Mouse (Mus musculus) cortical plate, adult 2 months (tissue): ENCODE measurements around the gene Vmp1. TPM values are rescaled to one million over a fixed set of nuclear protein-coding genes. Genes with fewer than 3 reads are reported as not detected.

Experiments used
- H3K27ac ChIP-seq: fragments of 200-500 bp; 2 replicates; pipeline ENCODE4 v1.5.1; 2012; ENCODE audit warnings: low read length, control low read depth, inconsistent platforms; ENCODE audit not compliant: insufficient read depth
- H3K4me1 ChIP-seq: fragments of 200-500 bp; 2 replicates; pipeline ENCODE4 v1.6.1; 2011; ENCODE audit warnings: low read length; ENCODE audit not compliant: control insufficient read depth, insufficient read depth
- H3K4me3 ChIP-seq: fragments of 200-500 bp; 2 replicates; pipeline ENCODE4 v1.5.1; 2011; ENCODE audit warnings: mild to moderate bottlenecking, low read length, control low read depth; ENCODE audit not compliant: insufficient read depth
- CTCF ChIP-seq: fragments of 200-500 bp; IDR thresholded peaks from 2 replicates; pipeline ENCODE4 v1.5.1; 2011; ENCODE audit warnings: mild to moderate bottlenecking, control low read depth, low read length; ENCODE audit not compliant: insufficient read depth; ENCODE audit errors: extremely low read depth
- POLR2A ChIP-seq: fragments of 200-500 bp; IDR thresholded peaks from 2 replicates; pipeline ENCODE4 v1.6.1; 2011; ENCODE audit warnings: mild to moderate bottlenecking, low read length, control low read depth; ENCODE audit not compliant: insufficient read depth; ENCODE audit errors: extremely low read depth
- polyA plus RNA-seq: library from polyadenylated mRNA; depleted of rRNA; stranded (reverse); fragments of >200 nt; gene quantifications from 2 replicates; pipeline ENCODE4 v1.2.3, GENCODE M21; 2012

The Vmp1 gene
- polyA plus RNA-seq, 1 experiment, result 131 TPM

DNA sequence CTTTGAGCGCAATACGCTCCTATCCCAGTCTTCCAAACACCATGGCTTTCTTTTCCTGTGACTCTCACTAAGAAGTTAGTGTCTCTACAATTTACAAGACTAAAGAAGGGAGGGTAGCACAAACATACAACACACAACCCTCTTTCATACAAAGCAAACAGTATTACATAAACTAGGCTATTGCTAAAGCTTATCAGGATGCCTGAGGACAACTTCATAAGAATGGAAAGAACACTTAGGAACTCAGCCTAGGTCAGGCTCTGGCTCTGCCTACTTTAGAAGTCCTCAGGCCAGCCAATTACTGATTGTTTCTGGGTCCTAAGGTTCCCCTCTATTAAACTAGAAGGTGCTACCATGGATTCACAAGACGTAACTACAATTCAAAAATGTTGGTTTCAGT is 2.9 kb downstream of the Vmp1 start:
- Histone ChIP-seq H3K27ac (no peak overlapping the region), H3K4me3 (no peak overlapping the region), H3K4me1 (peaks cover 5% of the 10 kb centered on the region)
- TF ChIP-seq POLR2A, result no peak
- no peak for TF ChIP-seq CTCF

DNA sequence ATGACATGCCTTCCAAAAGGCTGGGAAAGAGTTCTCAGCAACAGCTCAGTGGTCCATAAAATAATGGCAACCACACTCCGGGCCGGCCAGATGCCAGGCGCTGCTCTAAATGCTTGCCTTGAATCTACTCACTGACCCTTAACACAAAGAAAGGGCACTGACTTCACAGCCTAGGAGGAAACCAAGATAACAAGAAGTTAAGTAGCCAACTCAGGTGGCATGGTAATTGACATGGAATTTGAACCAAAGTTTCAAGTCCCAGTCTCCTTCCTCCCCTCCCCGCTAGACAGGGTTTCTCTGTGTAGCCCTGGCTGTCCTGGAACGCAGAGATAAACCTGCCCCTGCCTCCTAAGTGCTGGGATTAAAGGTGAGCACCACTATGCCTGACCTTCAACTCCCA is 4.7 kb downstream of the Vmp1 start:
- peaks cover 4% of the 10 kb centered on the region; the same call in 1 of the 2 replicates for H3K4me1 ChIP-seq
- H3K27ac ChIP-seq, result no peak overlapping the region
- no peak overlapping the region for H3K4me3 ChIP-seq
- TF ChIP-seq CTCF, result no peak
- TF ChIP-seq POLR2A, result no peak

DNA sequence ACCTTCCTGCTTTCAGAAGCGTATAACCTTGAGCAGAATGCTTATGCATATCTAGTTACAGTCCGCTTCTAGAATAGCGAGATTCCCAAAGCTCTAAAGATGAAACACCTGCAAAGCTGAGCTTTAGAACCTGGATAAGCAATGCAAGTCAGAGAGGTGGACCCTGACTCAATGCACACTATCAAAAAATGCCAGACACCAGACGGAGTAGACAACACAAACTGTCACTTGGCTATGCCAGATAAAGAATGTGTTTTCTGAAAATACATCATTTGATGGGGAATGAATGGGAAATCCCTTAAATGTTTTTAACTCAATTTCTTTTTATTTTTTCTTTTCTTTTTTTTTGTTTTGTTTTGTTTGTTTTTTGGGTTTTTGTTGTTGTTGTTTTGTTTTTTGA is 8.1 kb downstream of the Vmp1 start:
- Histone ChIP-seq H3K4me1 (peaks cover 13% of the 10 kb centered on the region), H3K27ac (no peak overlapping the region), H3K4me3 (no peak overlapping the region)
- no peak for TF ChIP-seq POLR2A
- TF ChIP-seq CTCF, result no peak

DNA sequence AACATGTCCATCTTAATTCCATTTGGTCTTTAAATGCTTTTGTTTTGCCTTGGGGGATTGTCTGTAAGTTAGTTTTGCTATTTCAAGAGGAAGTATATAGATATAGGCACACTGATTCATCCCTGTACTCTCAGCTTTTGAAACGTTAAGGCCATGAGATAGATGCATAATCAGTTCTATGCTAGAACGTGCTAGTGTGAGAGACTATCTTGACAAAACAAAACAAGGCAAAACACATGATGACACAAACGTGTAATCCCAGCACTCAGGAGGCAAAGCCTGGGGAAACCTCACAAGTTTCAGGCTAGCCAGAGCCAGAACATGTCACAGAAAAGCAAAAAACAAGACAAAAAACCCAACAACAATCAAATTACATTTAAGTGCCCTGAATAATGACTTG is 10.9 kb downstream of the Vmp1 start:
- TF ChIP-seq CTCF (no peak), POLR2A (no peak)
- peaks cover 13% of the 10 kb centered on the region for H3K4me1 ChIP-seq
- no peak overlapping the region for H3K4me3 ChIP-seq
- H3K27ac ChIP-seq, result no peak overlapping the region

DNA sequence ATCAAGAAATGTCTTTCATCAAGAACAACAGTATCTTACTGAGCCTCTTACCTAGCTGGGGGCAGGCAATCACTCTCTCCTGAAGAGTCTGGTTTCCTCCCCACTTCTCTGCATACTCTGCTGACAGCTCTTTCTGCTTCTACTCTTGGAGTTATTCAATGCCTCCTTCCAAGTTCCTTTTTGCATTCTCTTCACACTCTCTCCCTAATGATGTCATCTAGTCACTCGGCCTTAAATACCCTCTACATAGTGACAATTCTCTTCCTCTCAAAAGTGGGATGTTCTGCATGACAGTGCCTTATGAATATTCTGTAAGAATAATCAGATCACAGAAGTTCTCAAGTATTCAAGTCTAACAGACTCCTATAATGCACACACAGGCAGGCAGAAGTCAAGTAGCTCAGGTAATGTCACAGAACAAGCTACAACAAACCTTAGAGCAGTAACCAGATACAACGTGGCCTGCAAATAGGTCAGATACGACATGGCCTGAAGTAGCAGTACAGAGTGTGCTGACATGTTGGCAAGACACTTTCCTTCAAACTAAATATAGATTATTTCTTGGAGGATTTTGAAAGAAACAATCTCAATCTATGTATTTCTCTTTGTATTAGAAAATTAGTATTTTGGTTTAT is 12.5 kb downstream of the Vmp1 start:
- H3K4me3 ChIP-seq, result no peak overlapping the region
- TF ChIP-seq POLR2A (no peak), CTCF (no peak)
- H3K4me1 ChIP-seq, result peaks cover 13% of the 10 kb centered on the region
- H3K27ac ChIP-seq, result peak overlapping the region; percentile 83

DNA sequence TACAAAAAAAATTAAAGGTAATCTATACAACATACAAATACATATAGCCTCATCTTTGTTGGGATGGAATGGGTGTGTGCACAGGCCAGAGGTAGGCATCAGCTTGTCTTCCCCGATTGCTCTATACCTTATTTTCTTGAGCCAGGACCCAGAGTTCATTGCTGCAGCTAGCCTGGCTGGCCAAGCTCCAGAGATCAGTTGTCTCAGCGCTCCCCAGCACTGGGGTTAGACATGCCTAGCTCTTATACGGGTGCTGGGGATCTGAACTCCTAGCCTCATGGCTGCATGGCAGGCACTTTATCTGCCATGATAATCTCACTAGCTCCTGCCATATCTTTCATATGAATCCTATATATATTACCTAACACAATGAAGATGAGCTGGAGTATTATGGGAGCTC is 15.5 kb downstream of the Vmp1 start:
- TF ChIP-seq CTCF (no peak), POLR2A (no peak)
- peaks cover 10% of the 10 kb centered on the region for H3K4me1 ChIP-seq
- no peak overlapping the region for H3K27ac ChIP-seq
- no peak overlapping the region for H3K4me3 ChIP-seq

DNA sequence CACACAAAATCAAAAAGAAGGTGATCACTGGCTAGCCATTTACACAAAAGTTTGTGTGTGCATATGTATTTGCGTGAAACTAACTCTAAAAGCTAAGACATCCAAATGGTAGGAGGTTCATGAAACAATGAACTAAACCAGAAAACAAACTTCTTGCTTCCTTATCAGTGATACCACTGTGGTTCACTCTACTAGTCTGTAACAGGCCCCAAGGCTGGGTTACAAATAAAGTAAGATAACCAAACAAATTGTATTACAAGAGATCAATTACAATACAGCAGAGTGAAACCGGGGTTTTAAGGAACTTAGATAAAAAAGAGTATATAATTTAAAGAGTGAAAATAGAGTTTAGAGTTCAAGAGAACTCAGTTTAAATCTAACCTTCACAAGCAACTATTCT is 16.1 kb downstream of the Vmp1 start:
- H3K4me1 ChIP-seq, result peaks cover 7% of the 10 kb centered on the region
- no peak overlapping the region for H3K4me3 ChIP-seq
- TF ChIP-seq POLR2A (no peak), CTCF (no peak)
- no peak overlapping the region for H3K27ac ChIP-seq

DNA sequence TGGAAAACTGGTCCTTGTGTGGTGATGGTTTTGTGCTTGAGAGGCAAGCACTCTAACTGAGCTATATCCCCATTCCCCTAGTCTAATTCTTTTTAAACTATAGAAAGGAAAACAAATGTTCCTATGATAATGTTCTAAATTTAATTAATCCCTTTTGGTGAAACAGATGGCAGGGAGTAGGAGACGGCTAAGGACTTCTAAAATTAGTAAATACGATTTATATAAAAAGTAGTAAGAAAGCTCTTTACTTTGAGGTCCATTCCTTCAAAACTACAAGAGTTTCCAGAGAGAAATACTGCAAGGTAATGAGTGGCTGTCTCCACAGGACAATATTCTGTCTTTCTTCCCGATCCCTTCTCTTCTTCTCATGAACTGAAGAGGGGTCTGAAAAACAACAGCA is 19.2 kb downstream of the Vmp1 start:
- H3K4me3 ChIP-seq, result no peak overlapping the region
- H3K27ac ChIP-seq, result 0 out of 2 replicates have a peak overlapping the region, but pooled peaks have one; percentile 45
- TF ChIP-seq CTCF (no peak), POLR2A (no peak)
- peaks cover 2% of the 10 kb centered on the region for H3K4me1 ChIP-seq

DNA sequence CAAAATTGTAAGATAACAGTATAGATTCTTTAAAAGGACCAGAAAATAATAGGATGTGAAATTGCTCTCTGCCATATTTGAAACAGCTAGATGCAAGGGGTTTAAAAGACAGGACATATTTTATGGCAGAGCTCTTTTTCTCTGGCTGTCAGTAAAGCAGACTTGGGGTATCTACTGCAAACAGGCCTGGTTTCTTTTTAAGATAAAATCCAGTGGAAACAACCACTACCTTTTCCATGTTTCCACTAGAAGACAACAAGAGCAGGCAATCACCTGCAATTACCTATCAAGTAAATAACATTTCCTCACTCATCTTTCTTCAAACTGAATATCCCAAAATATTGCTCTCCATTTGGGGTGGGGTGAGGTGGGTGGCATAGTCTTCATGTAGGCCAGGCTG is 19.7 kb downstream of the Vmp1 start:
- Histone ChIP-seq H3K4me1 (peaks cover 2% of the 10 kb centered on the region), H3K4me3 (no peak overlapping the region), H3K27ac (0 out of 2 replicates have a peak overlapping the region, but pooled peaks have one; percentile 45)
- TF ChIP-seq CTCF, result no peak
- no peak for TF ChIP-seq POLR2A
